13 mouse cellular contexts compared by ENCODE assay signal in genomic region chr5:139338403-139338802, GRCm38 (mm10). TPM values are rescaled to one million over a fixed set of nuclear protein-coding genes. Genes with fewer than 3 reads are reported as not detected.
DNase-seq lines count a peak whose midpoint lies in the region; ATAC-seq and TF ChIP-seq lines count a peak whose summit lies in the region.
"Had no signal": no experiment of that assay in that cellular context is flagged by ENCODE, and none has a peak within 500 bp of the region (broad histone marks: within the 10 kb centered on the region; RNA-seq: fewer than 3 reads in every experiment).

No protein-coding gene starts in this region.

- H3K4me1 ChIP-seq in E14TG2a.4 (replicated peaks; ENCODE audit: low read depth, low read length), result peaks cover 69% of the 10 kb centered on the region
- H3K4me1 ChIP-seq in intestine, postnatal 0 days (replicated peaks; ENCODE audit: control insufficient read depth, insufficient read depth, low read length), result no peaks in the 10 kb centered on the region; the same call in 1 of the 2 replicates
- H3K4me1 ChIP-seq in liver, postnatal 0 days (ENCODE audit: insufficient read depth), result no peaks in the 10 kb centered on the region

- peak overlapping the region; percentile 51 for H3K4me3 ChIP-seq in E14TG2a.4 (replicated peaks; ENCODE audit: low read length)
- no peak overlapping the region for H3K4me3 ChIP-seq in intestine, postnatal 0 days (ENCODE audit: low read depth, low read length)
- no peak overlapping the region for H3K4me3 ChIP-seq in liver, postnatal 0 days (ENCODE audit: low read depth, low read length)

- no peaks in the 10 kb centered on the region for H3K27me3 ChIP-seq in E14TG2a.4 (ENCODE audit: insufficient read depth, low read length)
- no peaks in the 10 kb centered on the region for H3K27me3 ChIP-seq in intestine, postnatal 0 days (replicated peaks; ENCODE audit: control insufficient read depth, insufficient read depth, low read length)
- H3K27me3 ChIP-seq in liver, postnatal 0 days (ENCODE audit: insufficient read depth, low read length), result no peaks in the 10 kb centered on the region

- H3K4me2 ChIP-seq in intestine, postnatal 0 days (replicated peaks; ENCODE audit: low read depth), result no peak overlapping the region
- H3K4me2 ChIP-seq in liver, postnatal 0 days (ENCODE audit: low read depth, low read length), result no peak overlapping the region

- H3K9ac ChIP-seq in intestine, postnatal 0 days (ENCODE audit: low read depth, low read length), result no peak overlapping the region
- no peak overlapping the region for H3K9ac ChIP-seq in liver, postnatal 0 days (replicated peaks)
- H3K9ac ChIP-seq: liver, embryonic 14.5 days had no signal

- no peaks in the 10 kb centered on the region for H3K9me3 ChIP-seq in E14TG2a.4 (ENCODE audit: low read length)
- no peaks in the 10 kb centered on the region for H3K9me3 ChIP-seq in intestine, postnatal 0 days (ENCODE audit: control insufficient read depth)
- H3K9me3 ChIP-seq in liver, postnatal 0 days (ENCODE audit: low read length), result no peaks in the 10 kb centered on the region

- intact Hi-C loops in left cerebral cortex, postnatal 36 days (cut with DNase I), result loop anchor here (10.0 kb wide), 1 partner anchor 406 kb away; no protein-coding TSS in a partner anchor

- no peak for TF ChIP-seq CTCF in E14TG2a.4 (conservative IDR thresholded peaks at IDR 0.05; ENCODE audit: low read length)
- no peak for TF ChIP-seq CTCF in intestine, postnatal 0 days (IDR thresholded peaks at IDR 0.05; ENCODE audit: low read depth)
- no peak for TF ChIP-seq CTCF in liver, postnatal 0 days (IDR thresholded peaks at IDR 0.05; ENCODE audit: low read depth)

- H3K27ac ChIP-seq in intestine, postnatal 0 days (ENCODE audit: low read depth, low read length), result peak overlapping the region; percentile 73
- no peak overlapping the region for H3K27ac ChIP-seq in liver, postnatal 0 days (ENCODE audit: low read depth)
- H3K27ac ChIP-seq: liver, embryonic 14.5 days had no signal

- WGBS in intestine, postnatal 0 days, result 40% methylated on average over 3 of the region's 3 CpGs
- 78% methylated on average over 3 of the region's 3 CpGs for WGBS in liver, postnatal 0 days (ENCODE audit: insufficient replicate concordance)

- DNase-seq in heart, adult 11 months, result peak; percentile 95
- DNase-seq in heart, adult 9 months (ENCODE audit: low spot score in 2 of 2), result no peak
- peak; percentile 74 for DNase-seq in cerebellum, adult 9-11 months
- no peak for DNase-seq in embryo, embryonic 9.5 days (ENCODE audit: extremely low spot score)
- no peak for DNase-seq in left cerebral cortex, postnatal 36 days (ENCODE audit: low spot score in 2 of 2)
- no peak for DNase-seq in liver, postnatal 0 days
- DNase-seq: adrenal gland, postnatal 14 days; gastrocnemius, postnatal 14 days; thymus, postnatal 14 days had no signal

- ATAC-seq in intestine, postnatal 0 days, result peak; percentile 32; the same call in 1 of the 2 replicates
- ATAC-seq in liver, postnatal 0 days, result no peak

- peaks cover 62% of the 10 kb centered on the region for H3K36me3 ChIP-seq in E14TG2a.4 (ENCODE audit: insufficient read depth, low read length)
- peaks cover 67% of the 10 kb centered on the region for H3K36me3 ChIP-seq in intestine, postnatal 0 days (ENCODE audit: control insufficient read depth, insufficient read depth)
- H3K36me3 ChIP-seq in liver, postnatal 0 days (replicated peaks; ENCODE audit: insufficient read depth, low read length), result peaks cover 46% of the 10 kb centered on the region

- TF ChIP-seq EP300 in liver, postnatal 0 days (IDR thresholded peaks at IDR 0.05; ENCODE audit: low read depth), result no peak

RNA-seq across cellular contexts. Expression of gene Cox19, which starts 12.8 kb away (rescaled TPM):
- polyA plus RNA-seq in intestine, postnatal 0 days (2015; fragmentation: Nextera tagmentation; extraction: Ambion mirVana), result 181 and 184 TPM in 2 replicates
- total RNA-seq in left cerebral cortex, postnatal 36 days (2021), result 10 to 100 TPM; 65.7 to 74.4 TPM
- polyA plus RNA-seq in liver, postnatal 0 days (2015; fragmentation: Nextera tagmentation; extraction: Ambion mirVana), result 34.4 and 37.1 TPM in 2 replicates

RNA-seq across cellular contexts. Expression of gene Adap1, which starts 13.0 kb away (rescaled TPM):
- polyA plus RNA-seq in intestine, postnatal 0 days (2015; fragmentation: Nextera tagmentation; extraction: Ambion mirVana), result 33.4 and 33.8 TPM in 2 replicates
- total RNA-seq in left cerebral cortex, postnatal 36 days (2021), result 100 to 1,000 TPM; 260 to 316 TPM
- 3.7 and 4.3 TPM in 2 replicates for polyA plus RNA-seq in liver, postnatal 0 days (2015; fragmentation: Nextera tagmentation; extraction: Ambion mirVana)

RNA-seq across cellular contexts. Expression of gene Cyp2w1, which starts 14.0 kb away (rescaled TPM):
- polyA plus RNA-seq in intestine, postnatal 0 days (2015; fragmentation: Nextera tagmentation; extraction: Ambion mirVana), result 15.8 and 18.1 TPM in 2 replicates
- not detected for total RNA-seq in left cerebral cortex, postnatal 36 days (2021)
- polyA plus RNA-seq in liver, postnatal 0 days (2015; fragmentation: Nextera tagmentation; extraction: Ambion mirVana), result not detected in 2 replicates
- total RNA-seq: adrenal gland, postnatal 14 days; gastrocnemius, postnatal 14 days had no signal
- polyA plus RNA-seq: C2C12 had no signal

RNA-seq across cellular contexts. Expression of gene Gpr146, which starts 39.1 kb away (rescaled TPM):
- polyA plus RNA-seq in intestine, postnatal 0 days (2015; fragmentation: Nextera tagmentation; extraction: Ambion mirVana), result 2.5 and 2.6 TPM in 2 replicates
- total RNA-seq in left cerebral cortex, postnatal 36 days (2021), result 10 to 100 TPM; 13.5 to 14.0 TPM
- 14.5 and 14.7 TPM in 2 replicates for polyA plus RNA-seq in liver, postnatal 0 days (2015; fragmentation: Nextera tagmentation; extraction: Ambion mirVana)

Comparison
In these comparisons a context has a peak if more than half of its experiments do, and no peak if none do; other contexts are left out.
1. DNase-seq: peak in heart, adult 11 months (single experiment) and cerebellum, adult 9-11 months (single experiment); none in heart, adult 9 months (0 of 2), embryo, embryonic 9.5 days (single experiment), left cerebral cortex, postnatal 36 days (0 of 2) and liver, postnatal 0 days (single experiment).
2. RNA of gene Cyp2w1, which starts 14.0 kb away (polyA plus RNA-seq): 15.8 to 18.1 TPM in intestine, postnatal 0 days; not detected in liver, postnatal 0 days; every median in the first group is over 10 times any median in the second.